ENCODE assay signal across 9 mouse cellular contexts in genomic region chr11:116019976-116020411, GRCm38 (mm10). TPM values are rescaled to one million over a fixed set of nuclear protein-coding genes. Genes with fewer than 3 reads are reported as not detected.
DNase-seq lines count a peak whose midpoint lies in the region; ATAC-seq lines count a peak whose summit lies in the region.
"Had no signal": no experiment of that assay in that cellular context is flagged by ENCODE, and none has a peak within 500 bp of the region (broad histone marks: within the 10 kb centered on the region; RNA-seq: fewer than 3 reads in every experiment).

No protein-coding gene starts in this region.

- no peak overlapping the region for H3K4me3 ChIP-seq in midbrain, embryonic 11.5 days (ENCODE audit: low read depth, low read length)
- H3K4me3 ChIP-seq in midbrain, embryonic 14.5 days (replicated peaks; ENCODE audit: low read depth, low read length), result no peak overlapping the region
- H3K4me3 ChIP-seq in hindbrain, embryonic 11.5 days (ENCODE audit: low read depth, low read length), result no peak overlapping the region

- peak; percentile 45 for DNase-seq in gastrocnemius, postnatal 10 days
- DNase-seq in gastrocnemius, postnatal 25 days, result no peak
- peak; percentile 96 for DNase-seq in midbrain, embryonic 11.5 days (ENCODE audit: low spot score, missing footprints)
- no peak for DNase-seq in midbrain, embryonic 14.5 days
- peak; percentile 57 for DNase-seq in hindbrain, embryonic 11.5 days (ENCODE audit: low spot score)
- peak; percentile 68 for DNase-seq in retina, postnatal 1 day
- no peak for DNase-seq in gastrocnemius, adult 8-10 months (ENCODE audit: low spot score in 2 of 2)
- DNase-seq in right cerebral cortex, postnatal 36 days (ENCODE audit: low spot score in 2 of 2), result no peak

- H3K4me2 ChIP-seq in midbrain, embryonic 11.5 days, result no peak overlapping the region
- H3K4me2 ChIP-seq in midbrain, embryonic 14.5 days (ENCODE audit: low read length), result no peak overlapping the region
- no peak overlapping the region for H3K4me2 ChIP-seq in hindbrain, embryonic 11.5 days (replicated peaks; ENCODE audit: low read depth, low read length)

- no peaks in the 10 kb centered on the region for H3K27me3 ChIP-seq in midbrain, embryonic 11.5 days (ENCODE audit: control insufficient read depth, insufficient read depth, low read length)
- no peaks in the 10 kb centered on the region for H3K27me3 ChIP-seq in midbrain, embryonic 14.5 days (ENCODE audit: control insufficient read depth, insufficient read depth, low read length)
- H3K27me3 ChIP-seq in hindbrain, embryonic 11.5 days (ENCODE audit: control insufficient read depth, insufficient read depth, low read length), result no peaks in the 10 kb centered on the region

- H3K9me3 ChIP-seq in midbrain, embryonic 11.5 days (ENCODE audit: control insufficient read depth, low read length), result no peaks in the 10 kb centered on the region
- H3K9me3 ChIP-seq in midbrain, embryonic 14.5 days (ENCODE audit: control insufficient read depth, low read length), result no peaks in the 10 kb centered on the region
- no peaks in the 10 kb centered on the region for H3K9me3 ChIP-seq in hindbrain, embryonic 11.5 days (ENCODE audit: control insufficient read depth, low read length)

- H3K9ac ChIP-seq in midbrain, embryonic 11.5 days (ENCODE audit: low read length), result no peak overlapping the region
- no peak overlapping the region for H3K9ac ChIP-seq in midbrain, embryonic 14.5 days (replicated peaks; ENCODE audit: low read length)
- H3K9ac ChIP-seq in hindbrain, embryonic 11.5 days (ENCODE audit: low read depth, low read length), result no peak overlapping the region
- H3K9ac ChIP-seq: liver, embryonic 14.5 days had no signal

- no peak overlapping the region for H3K27ac ChIP-seq in midbrain, embryonic 11.5 days (ENCODE audit: low read depth, low read length)
- no peak overlapping the region for H3K27ac ChIP-seq in midbrain, embryonic 14.5 days (replicated peaks; ENCODE audit: low read depth, low read length)
- H3K27ac ChIP-seq in hindbrain, embryonic 11.5 days (ENCODE audit: low read depth, low read length), result no peak overlapping the region
- H3K27ac ChIP-seq: liver, embryonic 14.5 days had no signal

- WGBS in midbrain, embryonic 11.5 days, result 71% methylated on average over 2 of the region's 2 CpGs
- WGBS in midbrain, embryonic 14.5 days, result 85% methylated on average over 2 of the region's 2 CpGs
- whole genome bisulfite sequencing in hindbrain, embryonic 11.5 days, result 78% methylated on average over 2 of the region's 2 CpGs

- ATAC-seq in midbrain, embryonic 11.5 days (ENCODE audit: low FRiP score), result no peak
- no peak for ATAC-seq in midbrain, embryonic 14.5 days (ENCODE audit: low FRiP score, low TSS enrichment)
- no peak for ATAC-seq in hindbrain, embryonic 11.5 days (ENCODE audit: low FRiP score)

- peaks cover 5% of the 10 kb centered on the region; the same call in 1 of the 2 replicates for H3K4me1 ChIP-seq in midbrain, embryonic 11.5 days (ENCODE audit: control insufficient read depth, insufficient read depth, low read length)
- peaks cover 14% of the 10 kb centered on the region for H3K4me1 ChIP-seq in midbrain, embryonic 14.5 days (ENCODE audit: control insufficient read depth, insufficient read depth, low read length)
- no peaks in the 10 kb centered on the region for H3K4me1 ChIP-seq in hindbrain, embryonic 11.5 days (replicated peaks; ENCODE audit: control insufficient read depth, insufficient read depth, low read length)

- no peaks in the 10 kb centered on the region for H3K36me3 ChIP-seq in midbrain, embryonic 11.5 days (ENCODE audit: control insufficient read depth, insufficient read depth, low read length)
- peaks cover 31% of the 10 kb centered on the region for H3K36me3 ChIP-seq in midbrain, embryonic 14.5 days (ENCODE audit: control insufficient read depth, insufficient read depth, low read length)
- H3K36me3 ChIP-seq in hindbrain, embryonic 11.5 days (ENCODE audit: control insufficient read depth, insufficient read depth, low read length), result no peaks in the 10 kb centered on the region

RNA-seq across cellular contexts. Expression of gene Galk1, which starts 7.5 kb away (rescaled TPM):
- total RNA-seq in gastrocnemius, postnatal 10 days (2021), result 10 to 100 TPM; 14.8 to 19.2 TPM
- total RNA-seq in gastrocnemius, postnatal 25 days (2021), result 1 to 10 TPM; 3.6 to 4.3 TPM
- 82.5 and 93.4 TPM in 2 replicates for polyA plus RNA-seq in midbrain, embryonic 11.5 days (2014; fragmentation: Nextera tagmentation; extraction: Ambion mirVana)
- polyA plus RNA-seq in midbrain, embryonic 14.5 days (2014; fragmentation: Nextera tagmentation; extraction: Ambion mirVana), result 32.5 and 39.3 TPM in 2 replicates
- 89.0 and 96.3 TPM in 2 replicates for polyA plus RNA-seq in hindbrain, embryonic 11.5 days (2014; fragmentation: Nextera tagmentation; extraction: Ambion mirVana)
- 1 to 10 TPM; 1.6 to 3.1 (median 2.7) TPM for total RNA-seq in gastrocnemius, adult 8-10 months (2022)

RNA-seq across cellular contexts. Expression of gene H3f3b, which starts 7.8 kb away (rescaled TPM):
- 100 to 1,000 TPM; 252 TPM for total RNA-seq in gastrocnemius, postnatal 10 days (2021)
- 10 to 100 TPM; 65.8 to 68.4 TPM for total RNA-seq in gastrocnemius, postnatal 25 days (2021)
- 1,982 and 2,171 TPM in 2 replicates for polyA plus RNA-seq in midbrain, embryonic 11.5 days (2014; fragmentation: Nextera tagmentation; extraction: Ambion mirVana)
- polyA plus RNA-seq in midbrain, embryonic 14.5 days (2014; fragmentation: Nextera tagmentation; extraction: Ambion mirVana), result 2,683 and 2,948 TPM in 2 replicates
- polyA plus RNA-seq in hindbrain, embryonic 11.5 days (2014; fragmentation: Nextera tagmentation; extraction: Ambion mirVana), result 2,172 and 2,203 TPM in 2 replicates
- total RNA-seq in gastrocnemius, adult 8-10 months (2022), result 10 to 100 TPM; 45.7 to 88.7 (median 59.5) TPM

RNA-seq across cellular contexts. Expression of gene Unk, which starts 10.1 kb away (rescaled TPM):
- 10 to 100 TPM; 13.6 to 15.8 TPM for total RNA-seq in gastrocnemius, postnatal 10 days (2021)
- 1 to 10 TPM; 6.1 to 6.6 TPM for total RNA-seq in gastrocnemius, postnatal 25 days (2021)
- polyA plus RNA-seq in midbrain, embryonic 11.5 days (2014; fragmentation: Nextera tagmentation; extraction: Ambion mirVana), result 23.4 and 24.1 TPM in 2 replicates
- polyA plus RNA-seq in midbrain, embryonic 14.5 days (2014; fragmentation: Nextera tagmentation; extraction: Ambion mirVana), result 26.5 and 33.0 TPM in 2 replicates
- 25.8 and 26.9 TPM in 2 replicates for polyA plus RNA-seq in hindbrain, embryonic 11.5 days (2014; fragmentation: Nextera tagmentation; extraction: Ambion mirVana)
- 1 to 10 TPM; 4.3 to 6.8 (median 5.3) TPM for total RNA-seq in gastrocnemius, adult 8-10 months (2022)

RNA-seq across cellular contexts. Expression of gene Itgb4, which starts 45.5 kb away (rescaled TPM):
- total RNA-seq in gastrocnemius, postnatal 10 days (2021), result 1 to 10 TPM; 4.6 to 4.9 TPM
- 1 to 10 TPM; 4.2 to 4.5 TPM for total RNA-seq in gastrocnemius, postnatal 25 days (2021)
- 0.23 and 0.25 TPM in 2 replicates for polyA plus RNA-seq in midbrain, embryonic 11.5 days (2014; fragmentation: Nextera tagmentation; extraction: Ambion mirVana)
- 0.43 and 0.68 TPM in 2 replicates for polyA plus RNA-seq in midbrain, embryonic 14.5 days (2014; fragmentation: Nextera tagmentation; extraction: Ambion mirVana)
- 0.36 and 0.82 TPM in 2 replicates for polyA plus RNA-seq in hindbrain, embryonic 11.5 days (2014; fragmentation: Nextera tagmentation; extraction: Ambion mirVana)
- total RNA-seq in gastrocnemius, adult 8-10 months (2022), result 1 to 10 TPM; 1.5 to 4.4 (median 3.1) TPM

RNA-seq across cellular contexts. Expression of gene Unc13d, which starts 57.8 kb away (rescaled TPM):
- total RNA-seq in gastrocnemius, postnatal 10 days (2021), result under 1 TPM; 0.45 TPM
- total RNA-seq in gastrocnemius, postnatal 25 days (2021), result under 1 TPM; 0.16 to 0.38 TPM
- polyA plus RNA-seq in midbrain, embryonic 11.5 days (2014; fragmentation: Nextera tagmentation; extraction: Ambion mirVana), result 0.82 and 1.1 TPM in 2 replicates
- polyA plus RNA-seq in midbrain, embryonic 14.5 days (2014; fragmentation: Nextera tagmentation; extraction: Ambion mirVana), result 1.1 and 1.5 TPM in 2 replicates
- 1.1 and 1.3 TPM in 2 replicates for polyA plus RNA-seq in hindbrain, embryonic 11.5 days (2014; fragmentation: Nextera tagmentation; extraction: Ambion mirVana)
- under 1 TPM; 0.34 to 0.56 (median 0.46) TPM for total RNA-seq in gastrocnemius, adult 8-10 months (2022)

Comparison
In these comparisons a context has a peak if more than half of its experiments do, and no peak if none do; other contexts are left out.
1. DNase-seq: peak in gastrocnemius, postnatal 10 days (single experiment), midbrain, embryonic 11.5 days (single experiment), hindbrain, embryonic 11.5 days (single experiment) and retina, postnatal 1 day (single experiment); none in gastrocnemius, postnatal 25 days (single experiment), midbrain, embryonic 14.5 days (single experiment), gastrocnemius, adult 8-10 months (0 of 2) and right cerebral cortex, postnatal 36 days (0 of 2).